Mouse (Mus musculus): ENCODE results near the gene Olfr340. TPM values are rescaled to one million over a fixed set of nuclear protein-coding genes. Genes with fewer than 3 reads are reported as not detected.
A peak's percentile ranks its signal among the peaks of the same experiment; 100 is the strongest.
"Not testable (repeated sequence)": the region's sequence is repeated elsewhere in the genome, so short reads cannot be mapped to it uniquely, and the experiment has no call there.

Olfr340 gene
- polyA plus RNA-seq (2015; fragmentation: Nextera tagmentation; extraction: Ambion mirVana): not detected in 2 replicates

- Histone ChIP-seq H3K27ac (ENCODE audit: low read length) (no peak within 1 kb of the TSS), H3K4me1 (replicated peaks; ENCODE audit: control insufficient read depth, insufficient read depth, low read length) (no peaks in the 10 kb centered on the region), H3K36me3 (ENCODE audit: control insufficient read depth, insufficient read depth, low read length) (no peaks in the 10 kb centered on the region), H3K9me3 (ENCODE audit: control insufficient read depth, low read length) (no peaks in the 10 kb centered on the region; the same call in 1 of the 2 replicates), H3K9ac (ENCODE audit: low read length) (no peak within 1 kb of the TSS), H3K27me3 (ENCODE audit: control insufficient read depth, insufficient read depth, low read depth, low read length) (no peaks in the 10 kb centered on the region), H3K4me3 (ENCODE audit: low read length) (no peak within 1 kb of the TSS), H3K4me2 (ENCODE audit: low read depth, low read length) (no peak within 1 kb of the TSS)
- WGBS: 68% methylated on average over 1 of the region's 1 CpGs
- no peak for ATAC-seq (ENCODE audit: low read depth)
Observed at GRCm38 (mm10) chr2:36452287-36452686, at the start of gene Olfr340. TSS of gene Olfr340 (plus strand) at chr2:36452587.

GRCm38 (mm10) chr2:36415174-36415573 lies 37.2 kb upstream of the Olfr340 start:
- 83% methylated on average over 3 of the region's 3 CpGs for WGBS
- H3K36me3 ChIP-seq (ENCODE audit: control insufficient read depth, insufficient read depth, low read length); H3K4me1 ChIP-seq (replicated peaks; ENCODE audit: control insufficient read depth, insufficient read depth, low read length); H3K27ac ChIP-seq (ENCODE audit: low read length); ATAC-seq (ENCODE audit: low read depth); H3K4me2 ChIP-seq (ENCODE audit: low read depth, low read length); H3K9ac ChIP-seq (ENCODE audit: low read length); H3K4me3 ChIP-seq (ENCODE audit: low read length); H3K9me3 ChIP-seq (ENCODE audit: control insufficient read depth, low read length); H3K27me3 ChIP-seq (ENCODE audit: control insufficient read depth, insufficient read depth, low read depth, low read length): not testable (repeated sequence)

GRCm38 (mm10) chr2:36415591-36415990 lies 36.8 kb upstream of the Olfr340 start:
- ATAC-seq (ENCODE audit: low read depth); H3K27me3 ChIP-seq (ENCODE audit: control insufficient read depth, insufficient read depth, low read depth, low read length); H3K9me3 ChIP-seq (ENCODE audit: control insufficient read depth, low read length); H3K36me3 ChIP-seq (ENCODE audit: control insufficient read depth, insufficient read depth, low read length); H3K4me2 ChIP-seq (ENCODE audit: low read depth, low read length); H3K27ac ChIP-seq (ENCODE audit: low read length); H3K9ac ChIP-seq (ENCODE audit: low read length); H3K4me1 ChIP-seq (replicated peaks; ENCODE audit: control insufficient read depth, insufficient read depth, low read length); H3K4me3 ChIP-seq (ENCODE audit: low read length): not testable (repeated sequence)
- whole genome bisulfite sequencing: 84% methylated on average over 7 of the region's 7 CpGs

- Histone ChIP-seq H3K9ac (ENCODE audit: low read length) (no peak within 1 kb of the TSS), H3K4me1 (replicated peaks; ENCODE audit: control insufficient read depth, insufficient read depth, low read length) (no peaks in the 10 kb centered on the region), H3K27me3 (ENCODE audit: control insufficient read depth, insufficient read depth, low read depth, low read length) (no peaks in the 10 kb centered on the region), H3K4me3 (ENCODE audit: low read length) (no peak within 1 kb of the TSS), H3K9me3 (ENCODE audit: control insufficient read depth, low read length) (no peaks in the 10 kb centered on the region), H3K36me3 (ENCODE audit: control insufficient read depth, insufficient read depth, low read length) (no peaks in the 10 kb centered on the region), H3K27ac (ENCODE audit: low read length) (no peak within 1 kb of the TSS), H3K4me2 (ENCODE audit: low read depth, low read length) (no peak within 1 kb of the TSS)
- no peak for ATAC-seq (ENCODE audit: low read depth)
- 80% methylated on average over 3 of the region's 3 CpGs for WGBS
Observed at GRCm38 (mm10) chr2:36418647-36419046, 33.7 kb upstream of the Olfr340 start, which contains the start of gene Olfr339. TSS of gene Olfr339 (plus strand) at chr2:36418947.

GRCm38 (mm10) chr2:36473634-36474033 lies 21.2 kb downstream of the Olfr340 start:
- no peaks in the 10 kb centered on the region for H3K27me3 ChIP-seq (ENCODE audit: control insufficient read depth, insufficient read depth, low read depth, low read length)
- no peak overlapping the region for H3K4me3 ChIP-seq (ENCODE audit: low read length)
- H3K4me2 ChIP-seq (ENCODE audit: low read depth, low read length): no peak overlapping the region
- ATAC-seq (ENCODE audit: low read depth): peak; percentile 51
- no peaks in the 10 kb centered on the region for H3K9me3 ChIP-seq (ENCODE audit: control insufficient read depth, low read length)
- H3K4me1 ChIP-seq (replicated peaks; ENCODE audit: control insufficient read depth, insufficient read depth, low read length): no peaks in the 10 kb centered on the region
- H3K27ac ChIP-seq (ENCODE audit: low read length): no peak overlapping the region
- H3K36me3 ChIP-seq (ENCODE audit: control insufficient read depth, insufficient read depth, low read length): no peaks in the 10 kb centered on the region
- no peak overlapping the region for H3K9ac ChIP-seq (ENCODE audit: low read length)

- Histone ChIP-seq H3K36me3 (ENCODE audit: control insufficient read depth, insufficient read depth, low read length) (no peaks in the 10 kb centered on the region), H3K9me3 (ENCODE audit: control insufficient read depth, low read length) (no peaks in the 10 kb centered on the region), H3K27ac (ENCODE audit: low read length) (no peak within 1 kb of the TSS), H3K4me3 (ENCODE audit: low read length) (no peak within 1 kb of the TSS), H3K9ac (ENCODE audit: low read length) (no peak within 1 kb of the TSS), H3K27me3 (ENCODE audit: control insufficient read depth, insufficient read depth, low read depth, low read length) (no peaks in the 10 kb centered on the region), H3K4me1 (replicated peaks; ENCODE audit: control insufficient read depth, insufficient read depth, low read length) (no peaks in the 10 kb centered on the region), H3K4me2 (ENCODE audit: low read depth, low read length) (no peak within 1 kb of the TSS)
- ATAC-seq (ENCODE audit: low read depth): no peak
Observed at GRCm38 (mm10) chr2:36482368-36482767, 30.0 kb downstream of the Olfr340 start, which contains the start of gene Olfr341. TSS of gene Olfr341 (minus strand) at chr2:36482468.

Other genes starting within 250 kb of the Olfr340 start
- gene Ptgs1, start 222.2 kb upstream of the Olfr340 start, polyA plus RNA-seq (2015; fragmentation: Nextera tagmentation; extraction: Ambion mirVana): 76.1 and 83.5 TPM in 2 replicates
- 0.04 TPM in 1 of 2 replicates, not detected in the other for gene Olfr338, start 79.1 kb upstream of the Olfr340 start, polyA plus RNA-seq (2015; fragmentation: Nextera tagmentation; extraction: Ambion mirVana)
- gene Olfr339, start 33.6 kb upstream of the Olfr340 start, polyA plus RNA-seq (2015; fragmentation: Nextera tagmentation; extraction: Ambion mirVana): not detected in 2 replicates
- not detected in 2 replicates for gene Olfr341, start 29.9 kb downstream of the Olfr340 start, polyA plus RNA-seq (2015; fragmentation: Nextera tagmentation; extraction: Ambion mirVana)
- not detected in 2 replicates for gene Olfr342, start 72.4 kb downstream of the Olfr340 start, polyA plus RNA-seq (2015; fragmentation: Nextera tagmentation; extraction: Ambion mirVana)
- not detected in 2 replicates for gene Olfr344, start 114.1 kb downstream of the Olfr340 start, polyA plus RNA-seq (2015; fragmentation: Nextera tagmentation; extraction: Ambion mirVana)
- not detected in 2 replicates for gene Olfr345, start 187.5 kb downstream of the Olfr340 start, polyA plus RNA-seq (2015; fragmentation: Nextera tagmentation; extraction: Ambion mirVana)
- not detected in 2 replicates for gene Olfr346, start 233.2 kb downstream of the Olfr340 start, polyA plus RNA-seq (2015; fragmentation: Nextera tagmentation; extraction: Ambion mirVana)